Mouse (Mus musculus): ENCODE measurements around the gene Rdh7.

DNA sequence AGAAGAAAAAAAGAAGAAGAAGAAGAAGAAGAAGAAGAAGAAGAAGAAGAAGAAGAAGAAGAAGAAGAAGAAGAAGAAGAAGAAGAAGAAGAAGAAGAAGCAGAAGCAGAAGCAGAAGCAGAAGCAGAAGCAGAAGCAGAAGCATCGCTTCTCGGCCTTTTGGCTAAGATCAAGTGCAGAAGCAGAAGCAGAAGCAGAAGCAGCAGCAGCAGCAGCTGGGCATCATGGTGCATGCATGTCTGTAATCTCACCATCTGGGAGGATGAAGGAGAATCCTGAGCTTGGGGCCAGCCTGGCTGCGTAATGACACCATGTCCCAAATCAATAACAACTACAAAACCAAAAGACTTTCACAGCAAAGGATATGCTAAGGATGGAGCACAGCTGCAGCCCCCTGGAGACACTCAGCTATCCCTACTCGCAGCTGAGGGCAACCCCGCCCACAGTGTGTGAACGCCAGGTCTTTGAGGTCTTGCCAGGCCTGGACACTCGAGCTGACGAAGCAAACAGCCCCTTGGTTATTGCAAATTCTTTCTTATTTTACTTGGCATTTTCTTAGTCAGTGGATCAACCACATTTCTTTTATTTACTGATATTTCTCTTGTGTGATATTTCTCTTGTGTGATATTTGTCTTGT is 43.8 kb upstream of the Rdh7 start:
- TF ChIP-seq GATA1 (IDR thresholded peaks at IDR 0.05; ENCODE audit: borderline replicate concordance, low read length) (no peak), FLI1 (IDR thresholded peaks at IDR 0.05; ENCODE audit: low read length) (no peak)
